Mouse (Mus musculus): Measurements from ENCODE around the gene Zfc3h1.

The Zfc3h1 gene

GRCm38 (mm10) chr10:115473213-115473961, 88.6 kb downstream of the Zfc3h1 start:
- in situ Hi-C loops (cut with MboI, MseI): loop anchor here (10.0 kb wide), 1 partner anchor 1301 kb away; no protein-coding TSS in a partner anchor

- in situ Hi-C loops (cut with MboI, MseI): loop anchor here (10.0 kb wide), 1 partner anchor 1300 kb away; no protein-coding TSS in a partner anchor
These were observed 90.3 kb downstream of the Zfc3h1 start for GRCm38 (mm10) chr10:115475000-115475550.

DNA sequence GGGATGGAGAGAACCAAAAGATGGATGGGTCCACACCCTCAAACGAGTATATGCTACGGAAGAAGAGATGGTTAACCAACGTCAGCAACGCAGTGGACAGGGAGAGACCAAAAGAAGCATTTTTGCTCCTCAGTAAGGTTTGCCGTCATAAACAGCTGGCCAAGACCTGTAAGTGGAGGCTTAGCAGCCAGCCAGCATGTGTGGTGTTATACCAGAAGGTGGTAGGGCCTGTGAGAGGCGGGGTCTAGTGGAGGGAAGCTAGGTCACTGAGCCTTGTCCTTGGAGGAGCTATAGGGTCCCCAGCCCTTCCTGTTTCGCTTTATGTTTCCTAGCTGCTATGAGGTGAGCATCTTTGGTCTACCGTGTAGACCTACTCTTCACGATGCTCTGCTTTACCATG, 91.7 kb downstream of the Zfc3h1 start:
- in situ Hi-C loops (cut with MboI, MseI): loop anchor here (10.0 kb wide), 1 partner anchor 1298 kb away; no protein-coding TSS in a partner anchor

DNA sequence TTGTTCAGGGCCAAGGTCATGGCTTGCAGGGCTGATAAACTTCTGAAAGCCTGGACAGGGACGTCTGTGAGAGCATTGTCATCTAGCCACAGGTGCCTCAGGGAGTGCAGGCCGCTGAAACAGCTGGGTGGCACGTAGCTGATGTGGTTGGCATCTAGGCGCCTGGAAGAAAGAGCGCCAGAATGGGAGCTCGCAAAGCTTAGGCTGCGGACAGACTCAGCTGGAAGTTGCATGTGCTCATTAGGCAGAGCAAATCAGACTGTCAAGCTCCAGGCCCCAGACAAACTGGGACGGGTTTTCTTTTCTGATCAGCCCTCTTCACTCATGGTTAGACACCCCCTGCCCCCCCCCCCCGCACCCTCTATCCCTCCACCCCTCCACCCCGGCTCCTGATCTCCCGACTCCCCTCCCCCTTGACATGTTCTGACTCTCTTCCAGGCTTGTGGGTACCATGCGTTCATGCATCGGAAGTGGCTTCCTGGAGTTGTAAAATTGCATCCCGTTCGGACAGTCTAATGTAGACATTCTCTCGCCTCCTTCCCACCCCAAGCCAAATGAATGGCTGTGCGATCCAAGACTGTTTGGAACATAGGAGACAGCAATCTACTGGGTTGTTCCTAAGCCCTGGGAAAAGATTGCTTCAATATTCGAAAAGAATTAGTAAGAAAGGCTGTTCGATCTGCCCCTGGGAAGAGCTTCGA, 93.8 kb downstream of the Zfc3h1 start:
- in situ Hi-C loops (cut with MboI, MseI): loop anchor here (10.0 kb wide), 1 partner anchor 1296 kb away; no protein-coding TSS in a partner anchor

All from regulatory T cell (primary cell).